Mouse (Mus musculus): ENCODE results near the gene Maff. TPM values are rescaled to one million over a fixed set of nuclear protein-coding genes. Genes with fewer than 3 reads are reported as not detected.

The Maff gene
- polyA plus RNA-seq, 1 experiment, result 15.6 TPM

DNA sequence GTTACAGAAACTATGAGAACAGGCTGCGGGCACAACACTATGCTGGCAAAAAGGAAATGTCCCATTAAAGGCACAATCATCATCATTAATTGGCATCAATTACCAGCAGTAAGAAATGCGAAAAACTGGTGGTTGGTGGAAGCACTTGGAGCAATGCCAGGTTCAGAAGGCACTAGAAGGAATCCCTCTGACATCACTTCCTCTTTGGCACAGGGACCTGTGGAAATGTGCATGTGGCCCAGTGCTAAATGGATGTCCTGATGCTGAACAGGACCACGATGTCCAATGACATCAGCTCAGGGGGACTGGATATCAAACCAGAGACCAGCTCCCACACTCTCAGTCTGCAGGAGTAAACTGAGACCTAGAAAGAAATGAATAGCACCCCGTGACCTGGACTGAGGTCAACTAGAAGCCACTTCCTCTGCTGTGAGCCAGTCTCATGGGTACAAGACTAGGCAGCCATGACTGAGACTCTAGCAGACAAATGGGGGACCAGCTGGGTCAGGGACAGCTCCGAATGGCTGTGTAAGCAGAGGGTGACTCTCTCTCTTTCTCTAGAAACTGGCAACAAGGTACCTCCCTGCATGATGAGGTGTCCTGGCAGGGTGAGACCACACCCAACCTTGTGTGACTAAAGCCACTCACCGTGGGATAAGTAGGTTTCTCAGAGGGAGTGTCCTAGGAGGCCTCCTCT, 3.6 kb upstream of the Maff start:
- H3K36me3 ChIP-seq (ENCODE audit: control insufficient read depth, insufficient read depth), result no peaks in the 10 kb centered on the region

DNA sequence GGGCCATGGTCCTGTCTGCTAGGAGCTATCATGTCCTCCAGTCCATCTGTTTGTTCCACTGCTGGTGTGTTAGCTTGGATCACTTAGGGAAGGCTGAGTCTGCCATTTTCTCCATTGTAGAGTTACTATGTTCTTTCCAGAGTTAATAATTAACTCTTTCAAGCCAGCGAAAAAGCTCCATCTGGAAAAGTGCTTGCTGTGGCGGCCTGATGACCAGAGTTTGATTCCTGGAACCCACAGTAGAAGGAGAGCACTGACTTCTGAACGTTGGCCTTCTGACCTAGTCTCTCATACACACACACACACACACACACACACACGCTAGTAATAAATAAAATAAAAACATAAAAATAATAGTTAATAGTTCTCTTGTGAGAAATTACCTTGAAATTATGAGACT, 1.8 kb upstream of the Maff start:
- no peaks in the 10 kb centered on the region for H3K36me3 ChIP-seq (ENCODE audit: control insufficient read depth, insufficient read depth)
- TF ChIP-seq MYOD1 (IDR thresholded peaks at IDR 0.05; ENCODE audit: control insufficient read depth in 1 of 3, insufficient read length in 2 of 3, low read depth in 2 of 3) (no peak), POLR2AphosphoS2 (IDR thresholded peaks at IDR 0.05; ENCODE audit: insufficient read length, low read depth) (no peak), MYOG (IDR thresholded peaks at IDR 0.05; ENCODE audit: control insufficient read depth in 1 of 3, insufficient read depth in 1 of 3, insufficient read length in 2 of 3, low read depth in 2 of 3) (no peak), USF1 (IDR thresholded peaks at IDR 0.05; ENCODE audit: low read depth) (no peak)

More for the DNA sequence above, 3.6 kb upstream of the Maff start:
- no peak for TF ChIP-seq TCF12 (IDR thresholded peaks at IDR 0.05; ENCODE audit: insufficient read depth, poor library complexity, severe bottlenecking)
- TF ChIP-seq REST (IDR thresholded peaks at IDR 0.05; ENCODE audit: insufficient read depth, insufficient read length), result no peak
- TF ChIP-seq MYOG (IDR thresholded peaks at IDR 0.05; ENCODE audit: control insufficient read depth in 1 of 3, insufficient read depth in 1 of 3, insufficient read length in 2 of 3, low read depth in 2 of 3), result no peak
- TF ChIP-seq MYOD1 (IDR thresholded peaks at IDR 0.05; ENCODE audit: control insufficient read depth in 1 of 3, insufficient read length in 2 of 3, low read depth in 2 of 3), result no peak
- no peak for TF ChIP-seq CEBPB (IDR thresholded peaks at IDR 0.05; ENCODE audit: insufficient read depth, poor library complexity, severe bottlenecking)
- TF ChIP-seq TCF3 (IDR thresholded peaks at IDR 0.05; ENCODE audit: insufficient read length, low read depth), result no peak
- TF ChIP-seq E2F4 (IDR thresholded peaks at IDR 0.05; ENCODE audit: insufficient read depth), result no peak
- TF ChIP-seq MAX (IDR thresholded peaks at IDR 0.05; ENCODE audit: low read depth), result no peak
- TF ChIP-seq POLR2A (IDR thresholded peaks at IDR 0.05; ENCODE audit: insufficient read length, low read depth), result no peak
- no peak for TF ChIP-seq SRF (IDR thresholded peaks at IDR 0.05; ENCODE audit: control insufficient read depth, insufficient read length, low read depth)
- TF ChIP-seq USF1 (IDR thresholded peaks at IDR 0.05; ENCODE audit: low read depth), result no peak
- no peak for TF ChIP-seq POLR2AphosphoS2 (IDR thresholded peaks at IDR 0.05; ENCODE audit: insufficient read length, low read depth)
- H3K4me2 ChIP-seq (ENCODE audit: low read depth), result no peak overlapping the region
- H3ac ChIP-seq (ENCODE audit: control insufficient read depth, insufficient read length), result no peak overlapping the region
- H3K79me2 ChIP-seq (ENCODE audit: control insufficient read depth, insufficient read depth), result no peaks in the 10 kb centered on the region
- H3K4me3 ChIP-seq, result no peak overlapping the region
- no peaks in the 10 kb centered on the region for H3K27me3 ChIP-seq (ENCODE audit: control insufficient read depth, insufficient read depth, insufficient read length)

DNA sequence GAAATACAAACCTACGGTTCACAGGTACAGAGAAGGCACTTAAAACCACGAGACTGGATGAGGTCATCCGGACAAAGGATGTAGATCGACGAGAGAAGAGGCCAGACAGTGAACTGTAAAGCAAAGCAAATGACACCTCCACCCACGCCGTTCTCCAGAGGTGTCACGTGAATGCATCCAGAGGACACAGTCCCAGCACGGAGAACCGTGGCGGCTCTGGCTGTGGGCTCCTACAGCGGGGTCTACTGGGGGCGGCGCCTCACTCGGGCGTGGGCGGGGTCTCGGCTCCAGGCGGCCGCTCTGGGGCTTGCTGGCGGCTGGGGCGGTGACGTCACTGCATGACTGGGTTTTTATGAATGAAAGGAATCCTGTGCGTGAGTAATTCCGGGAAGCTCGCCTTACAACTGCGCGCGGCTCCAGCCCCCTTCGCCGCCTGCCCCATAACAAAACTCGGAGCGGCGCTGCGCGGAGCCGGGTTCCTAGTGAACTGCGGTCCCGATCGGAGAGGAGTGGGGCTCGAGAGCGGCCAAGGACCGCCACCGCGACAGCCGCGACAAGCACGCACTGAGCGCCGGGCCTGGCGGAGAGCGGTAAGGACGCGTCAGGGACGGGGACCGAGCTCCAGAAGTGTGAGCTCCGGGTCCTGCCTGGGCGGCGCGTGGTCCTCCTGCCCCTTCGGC, 884 bp downstream of the Maff start:
- peak overlapping the region; percentile 90 for H3K4me2 ChIP-seq (ENCODE audit: low read depth)
- TF ChIP-seq POLR2AphosphoS2 (IDR thresholded peaks at IDR 0.05; ENCODE audit: insufficient read length, low read depth) (no peak), USF1 (IDR thresholded peaks at IDR 0.05; ENCODE audit: low read depth) (peak; percentile 33), MYOG (IDR thresholded peaks at IDR 0.05; ENCODE audit: control insufficient read depth in 1 of 3, insufficient read depth in 1 of 3, insufficient read length in 2 of 3, low read depth in 2 of 3) (peak in 1 of 3 experiments; percentile 38), TCF3 (IDR thresholded peaks at IDR 0.05; ENCODE audit: insufficient read length, low read depth) (no peak), MAX (IDR thresholded peaks at IDR 0.05; ENCODE audit: low read depth) (no peak), CEBPB (IDR thresholded peaks at IDR 0.05; ENCODE audit: insufficient read depth, poor library complexity, severe bottlenecking) (no peak), E2F4 (IDR thresholded peaks at IDR 0.05; ENCODE audit: insufficient read depth) (no peak), TCF12 (IDR thresholded peaks at IDR 0.05; ENCODE audit: insufficient read depth, poor library complexity, severe bottlenecking) (no peak), POLR2A (IDR thresholded peaks at IDR 0.05; ENCODE audit: insufficient read length, low read depth) (peak; percentile 59), MYOD1 (IDR thresholded peaks at IDR 0.05; ENCODE audit: control insufficient read depth in 1 of 3, insufficient read length in 2 of 3, low read depth in 2 of 3) (peak in 1 of 3 experiments; percentile 27), REST (IDR thresholded peaks at IDR 0.05; ENCODE audit: insufficient read depth, insufficient read length) (no peak), SRF (IDR thresholded peaks at IDR 0.05; ENCODE audit: control insufficient read depth, insufficient read length, low read depth) (no peak)
- H3ac ChIP-seq (ENCODE audit: control insufficient read depth, insufficient read length), result peak overlapping the region; percentile 50
- no peaks in the 10 kb centered on the region for H3K36me3 ChIP-seq (ENCODE audit: control insufficient read depth, insufficient read depth)
- peak overlapping the region; percentile 63 for H3K4me3 ChIP-seq
- no peaks in the 10 kb centered on the region for H3K79me2 ChIP-seq (ENCODE audit: control insufficient read depth, insufficient read depth)
- no peaks in the 10 kb centered on the region for H3K27me3 ChIP-seq (ENCODE audit: control insufficient read depth, insufficient read depth, insufficient read length)

More for the DNA sequence above, 1.8 kb upstream of the Maff start:
- H3K4me2 ChIP-seq (ENCODE audit: low read depth), result no peak overlapping the region
- no peaks in the 10 kb centered on the region for H3K27me3 ChIP-seq (ENCODE audit: control insufficient read depth, insufficient read depth, insufficient read length)
- no peak overlapping the region for H3K4me3 ChIP-seq
- no peak overlapping the region for H3ac ChIP-seq (ENCODE audit: control insufficient read depth, insufficient read length)
- H3K79me2 ChIP-seq (ENCODE audit: control insufficient read depth, insufficient read depth), result no peaks in the 10 kb centered on the region

DNA sequence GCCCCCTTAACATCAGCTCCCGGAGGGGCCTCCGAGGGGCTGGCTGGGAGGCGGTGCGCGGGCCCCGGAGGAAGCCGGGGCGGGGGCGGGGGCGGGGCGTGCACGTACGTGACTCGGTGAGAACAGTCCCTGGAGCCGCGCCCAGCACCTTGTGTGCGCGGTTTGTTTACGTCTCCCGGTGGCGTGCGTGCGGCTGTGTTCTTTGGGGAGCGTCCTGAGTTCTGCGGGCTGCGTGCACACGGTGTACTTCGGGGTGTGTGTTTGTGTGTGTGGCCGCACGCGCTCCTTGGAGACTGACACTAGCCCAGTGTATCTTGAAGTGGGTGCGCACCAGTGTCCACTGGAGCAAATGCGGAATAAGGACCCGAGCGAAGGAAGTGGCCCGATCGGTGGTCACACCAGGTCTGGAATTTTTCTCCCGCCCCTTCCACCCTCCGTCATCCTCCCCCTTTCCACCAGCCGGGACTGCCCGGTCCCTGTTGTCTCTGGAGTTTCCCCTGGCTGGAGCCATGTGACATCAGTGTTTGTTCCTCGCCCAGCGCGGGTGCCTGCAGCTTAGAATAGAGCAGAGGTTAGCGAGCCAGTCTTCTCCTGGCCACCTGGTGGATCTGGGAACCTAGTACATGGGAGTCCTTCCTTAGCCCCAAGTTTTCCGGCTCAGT, 1.6 kb downstream of the Maff start:
- H3K4me2 ChIP-seq (ENCODE audit: low read depth), result peak overlapping the region; percentile 90
- peak overlapping the region; percentile 63 for H3K4me3 ChIP-seq
- peak in 1 of 3 experiments; percentile 9 for TF ChIP-seq MYOG (IDR thresholded peaks at IDR 0.05; ENCODE audit: control insufficient read depth in 1 of 3, insufficient read depth in 1 of 3, insufficient read length in 2 of 3, low read depth in 2 of 3)
- TF ChIP-seq TCF3 (IDR thresholded peaks at IDR 0.05; ENCODE audit: insufficient read length, low read depth), result no peak
- TF ChIP-seq USF1 (IDR thresholded peaks at IDR 0.05; ENCODE audit: low read depth), result peak; percentile 39
- no peak for TF ChIP-seq SRF (IDR thresholded peaks at IDR 0.05; ENCODE audit: control insufficient read depth, insufficient read length, low read depth)
- TF ChIP-seq CEBPB (IDR thresholded peaks at IDR 0.05; ENCODE audit: insufficient read depth, poor library complexity, severe bottlenecking), result no peak
- TF ChIP-seq E2F4 (IDR thresholded peaks at IDR 0.05; ENCODE audit: insufficient read depth), result no peak
- no peak for TF ChIP-seq POLR2AphosphoS2 (IDR thresholded peaks at IDR 0.05; ENCODE audit: insufficient read length, low read depth)
- no peak for TF ChIP-seq TCF12 (IDR thresholded peaks at IDR 0.05; ENCODE audit: insufficient read depth, poor library complexity, severe bottlenecking)
- no peak for TF ChIP-seq POLR2A (IDR thresholded peaks at IDR 0.05; ENCODE audit: insufficient read length, low read depth)
- no peak for TF ChIP-seq REST (IDR thresholded peaks at IDR 0.05; ENCODE audit: insufficient read depth, insufficient read length)
- TF ChIP-seq MYOD1 (IDR thresholded peaks at IDR 0.05; ENCODE audit: control insufficient read depth in 1 of 3, insufficient read length in 2 of 3, low read depth in 2 of 3), result peak in 1 of 3 experiments; percentile 21
- no peak for TF ChIP-seq MAX (IDR thresholded peaks at IDR 0.05; ENCODE audit: low read depth)
- H3ac ChIP-seq (ENCODE audit: control insufficient read depth, insufficient read length), result peak overlapping the region; percentile 50
- no peaks in the 10 kb centered on the region for H3K36me3 ChIP-seq (ENCODE audit: control insufficient read depth, insufficient read depth)
- H3K27me3 ChIP-seq (ENCODE audit: control insufficient read depth, insufficient read depth, insufficient read length), result no peaks in the 10 kb centered on the region
- H3K79me2 ChIP-seq (ENCODE audit: control insufficient read depth, insufficient read depth), result no peaks in the 10 kb centered on the region
